Comparison of ENCODE assay signal across 8 mouse cellular contexts in the genomic region with DNA sequence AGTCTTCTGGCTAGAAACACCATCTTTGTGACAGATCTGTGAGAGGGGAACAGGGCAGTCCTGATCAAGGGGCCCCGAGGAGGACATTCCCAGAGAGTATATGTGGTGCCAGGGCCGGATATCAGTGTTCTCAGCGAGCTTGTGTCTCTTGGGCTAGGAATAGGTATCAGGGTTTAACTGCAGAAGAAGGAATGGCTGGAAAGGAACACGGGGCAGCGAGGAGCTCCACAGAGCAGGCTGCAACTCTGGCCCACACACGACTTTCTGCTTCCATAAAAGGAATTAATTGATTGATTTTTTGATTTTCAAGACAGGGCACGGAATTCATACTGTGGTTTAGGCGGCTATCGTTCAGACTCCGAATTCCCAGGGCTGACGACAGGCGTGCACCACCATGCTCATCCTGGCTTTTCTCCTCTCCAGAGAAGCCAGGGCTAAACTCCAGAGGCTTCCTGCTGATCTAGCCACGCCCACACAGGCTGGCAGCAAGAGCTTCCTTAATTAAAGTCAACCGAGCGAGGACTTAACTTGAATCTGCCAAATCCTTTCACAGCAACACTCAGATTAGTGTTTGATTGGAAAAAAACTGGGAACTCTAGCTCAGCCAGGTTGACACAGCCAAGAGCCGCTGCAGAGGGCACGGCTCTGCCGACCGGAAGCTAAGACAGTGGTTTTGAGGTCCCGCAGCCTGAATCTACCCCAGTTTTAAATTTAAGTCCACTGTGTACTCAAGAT.
A peak's percentile ranks its signal among the peaks of the same experiment; 100 is the strongest.
DNase-seq lines count a peak whose midpoint lies in the region; ATAC-seq and TF ChIP-seq lines count a peak whose summit lies in the region.

No protein-coding gene starts in this region.

- POLR2A ChIA-PET in Patski (lab: Charles Lee) = no interaction called here

- 6% methylated on average over 20 of the region's 20 CpGs for WGBS in forebrain, embryonic 12.5 days
- 6% methylated on average over 20 of the region's 20 CpGs for WGBS in hindbrain, embryonic 10.5 days
- WGBS in lung, embryonic 15.5 days = 7% methylated on average over 20 of the region's 20 CpGs

- TF ChIP-seq CTCF in Patski (IDR thresholded peaks at IDR 0.05) = no peak

- peak; percentile 74 for ATAC-seq in Patski
- peak; percentile 90 for ATAC-seq in forebrain, embryonic 12.5 days (ENCODE audit: low FRiP score)
- ATAC-seq in lung, embryonic 15.5 days (ENCODE audit: borderline replicate concordance, extremely low read depth, low FRiP score, low TSS enrichment) = peak; percentile 49; the same call in 1 of the 2 replicates

- peak overlapping the region; percentile 39 for H3K4me3 ChIP-seq in brown adipose tissue, adult 24 weeks (ENCODE audit: insufficient read depth, low read depth, low read length)
- peak overlapping the region; percentile 28 for H3K4me3 ChIP-seq in forebrain, embryonic 12.5 days (replicated peaks)
- H3K4me3 ChIP-seq in hindbrain, embryonic 10.5 days = peak overlapping the region; percentile 46
- H3K4me3 ChIP-seq in lung, embryonic 15.5 days = peak overlapping the region; percentile 35

- H3K27ac ChIP-seq in brown adipose tissue, adult 24 weeks (replicated peaks; ENCODE audit: low read depth, low read length) = no peak overlapping the region
- no peak overlapping the region for H3K27ac ChIP-seq in forebrain, embryonic 12.5 days
- H3K27ac ChIP-seq in hindbrain, embryonic 10.5 days = peak overlapping the region; percentile 35; the same call in 1 of the 2 replicates
- no peak overlapping the region for H3K27ac ChIP-seq in lung, embryonic 15.5 days

- no peaks in the 10 kb centered on the region for H3K9me3 ChIP-seq in forebrain, embryonic 12.5 days
- no peaks in the 10 kb centered on the region for H3K9me3 ChIP-seq in hindbrain, embryonic 10.5 days
- no peaks in the 10 kb centered on the region for H3K9me3 ChIP-seq in lung, embryonic 15.5 days

- H3K36me3 ChIP-seq in forebrain, embryonic 12.5 days (replicated peaks) = no peaks in the 10 kb centered on the region
- H3K36me3 ChIP-seq in hindbrain, embryonic 10.5 days = no peaks in the 10 kb centered on the region
- no peaks in the 10 kb centered on the region for H3K36me3 ChIP-seq in lung, embryonic 15.5 days

- no peaks in the 10 kb centered on the region for H3K4me1 ChIP-seq in brown adipose tissue, adult 24 weeks (ENCODE audit: control insufficient read depth, insufficient read depth, insufficient read length, low read length)
- peaks cover 11% of the 10 kb centered on the region for H3K4me1 ChIP-seq in forebrain, embryonic 12.5 days
- H3K4me1 ChIP-seq in hindbrain, embryonic 10.5 days (replicated peaks) = peaks cover 14% of the 10 kb centered on the region; the same call in 1 of the 2 replicates
- peaks cover 4% of the 10 kb centered on the region for H3K4me1 ChIP-seq in lung, embryonic 15.5 days

- CTCF ChIA-PET in Patski (lab: Charles Lee) = no interaction called here

- peak overlapping the region; percentile 40; the same call in 1 of the 2 replicates for H3K9ac ChIP-seq in forebrain, embryonic 12.5 days
- peak overlapping the region; percentile 25; the same call in 1 of the 2 replicates for H3K9ac ChIP-seq in lung, embryonic 15.5 days

- H3K4me2 ChIP-seq in forebrain, embryonic 12.5 days = peak overlapping the region; percentile 51
- peak overlapping the region; percentile 66 for H3K4me2 ChIP-seq in lung, embryonic 15.5 days

- DNase-seq in Patski (ENCODE audit: low read depth, low spot score) = no peak
- peak; percentile 55 for DNase-seq in hindbrain, embryonic 10.5 days (ENCODE audit: low spot score)
- peak; percentile 20 for DNase-seq in layer of hippocampus, adult 9-11 months
- DNase-seq in ovary, postnatal 36 days (ENCODE audit: low spot score) = peak; percentile 38
- DNase-seq in urinary bladder, postnatal 4 days (ENCODE audit: low spot score in 2 of 2) = no peak

- in situ Hi-C loops in Patski (cut with MboI; ENCODE audit: low pct_unique_long_range_greater_than_20kb) = no loop called here

- no peaks in the 10 kb centered on the region for H3K27me3 ChIP-seq in Patski
- peaks cover 14% of the 10 kb centered on the region for H3K27me3 ChIP-seq in forebrain, embryonic 12.5 days
- H3K27me3 ChIP-seq in hindbrain, embryonic 10.5 days (ENCODE audit: insufficient read depth, poor library complexity, severe bottlenecking) = no peaks in the 10 kb centered on the region; the same call in 1 of the 2 replicates
- no peaks in the 10 kb centered on the region for H3K27me3 ChIP-seq in lung, embryonic 15.5 days

Comparison
In these comparisons a context has a peak if more than half of its experiments do, and no peak if none do; other contexts are left out.
1. DNase-seq: peak in hindbrain, embryonic 10.5 days (single experiment), layer of hippocampus, adult 9-11 months (single experiment) and ovary, postnatal 36 days (single experiment); none in Patski (single experiment) and urinary bladder, postnatal 4 days (0 of 2).
2. Peak in every context shown above with its lines, with median percentiles within 50 percentile points of each other: ATAC-seq and H3K4me3 ChIP-seq.